Mouse (Mus musculus) frontal cortex, postnatal 36 days (tissue): ENCODE data around the gene Fundc1.
A peak's percentile ranks its signal among the peaks of the same experiment; 100 is the strongest.
"Not testable (repeated sequence)": the region's sequence is repeated elsewhere in the genome, so short reads cannot be mapped to it uniquely, and the experiment has no call there.

ENCODE experiments used
- DNase-seq, 2 experiments: peaks; one replicate each; pipeline ENCODE4 v3.0.0; 2022; ENCODE audit warnings: low spot score in 2 of 2

Fundc1 gene

DNA sequence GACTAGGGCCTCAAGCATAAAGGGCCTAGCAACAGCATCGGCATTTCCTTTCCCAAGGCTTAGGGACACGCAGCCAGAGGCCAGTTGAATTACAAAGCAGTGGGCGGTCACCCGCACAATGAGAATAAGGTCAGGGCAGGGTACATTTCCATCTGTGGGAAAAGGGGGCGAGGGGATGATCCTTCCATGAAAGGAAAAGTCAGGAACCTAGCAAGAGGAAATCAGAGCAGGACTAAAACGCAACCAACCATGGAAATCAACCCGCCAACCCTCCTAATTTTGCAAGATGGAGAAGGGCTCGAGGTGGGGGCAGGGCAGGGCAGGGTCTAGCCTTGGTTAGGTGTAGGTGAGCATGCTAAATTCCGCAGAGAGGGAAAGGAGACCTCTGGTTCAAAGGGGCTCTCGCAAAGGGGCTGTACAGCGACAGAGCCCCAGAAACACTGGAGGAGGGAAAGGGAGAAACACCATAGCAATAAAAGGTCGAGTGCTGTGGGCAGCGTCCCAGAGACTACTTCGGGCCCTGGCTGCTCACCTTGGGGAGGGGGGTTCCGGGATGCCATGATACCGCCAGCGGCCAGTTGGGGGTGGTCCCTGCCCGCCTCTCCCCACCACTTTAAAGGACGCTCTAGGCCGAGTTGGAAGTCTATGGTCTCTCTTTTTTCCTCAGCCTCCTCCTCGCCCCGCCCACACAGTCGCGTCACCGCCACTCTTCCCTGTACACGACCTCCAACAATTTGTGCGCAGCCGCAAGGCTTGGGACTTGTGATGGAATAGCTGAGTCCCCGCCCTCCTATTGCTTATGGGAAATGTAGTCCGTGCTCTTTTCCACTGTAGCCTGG lies at the start of gene Fundc1:
Gene Fundc1, minus strand, starts transcription at position 705 of the 839 bp plus-strand sequence.
- peak; percentile 91 to 94 for DNase-seq

GRCm38 (mm10) chrX:17611253-17611652 lies 39.1 kb upstream of the Fundc1 start:
- no peak for DNase-seq

- DNase-seq = no peak
These were observed 36.6 kb upstream of the Fundc1 start for GRCm38 (mm10) chrX:17608763-17609162.

- DNase-seq = no peak
These were observed 35.5 kb upstream of the Fundc1 start for GRCm38 (mm10) chrX:17607668-17608067.

- DNase-seq = no peak
These were observed 21.2 kb upstream of the Fundc1 start for GRCm38 (mm10) chrX:17593331-17593730.

- peak; percentile 3 to 48 for DNase-seq
These were observed 18.6 kb upstream of the Fundc1 start for GRCm38 (mm10) chrX:17590745-17591144.

DNA sequence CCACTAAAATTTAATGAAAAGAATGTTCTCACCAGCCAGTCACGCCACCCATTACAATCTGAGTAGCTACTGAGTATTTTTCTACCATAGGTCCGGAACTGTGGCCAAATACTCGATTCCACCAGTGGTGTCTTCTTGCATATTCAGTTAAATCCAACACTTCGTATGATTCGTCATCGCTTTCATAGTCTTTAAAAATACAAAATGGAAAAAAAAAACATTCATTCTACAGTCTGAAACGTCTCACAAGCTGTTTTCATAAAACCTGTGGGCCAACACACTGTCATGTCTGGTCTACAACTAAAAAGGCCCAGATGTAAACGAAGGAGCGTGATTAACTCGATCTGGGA lies 879 bp downstream of the Fundc1 start:
- no peak for DNase-seq

- DNase-seq = no peak
These were observed 3.5 kb downstream of the Fundc1 start for GRCm38 (mm10) chrX:17568670-17569069.

GRCm38 (mm10) chrX:17565743-17566142 lies 6.4 kb downstream of the Fundc1 start:
- no peak for DNase-seq

- no peak for DNase-seq
These were observed 7.4 kb downstream of the Fundc1 start for GRCm38 (mm10) chrX:17564732-17565131.

DNA sequence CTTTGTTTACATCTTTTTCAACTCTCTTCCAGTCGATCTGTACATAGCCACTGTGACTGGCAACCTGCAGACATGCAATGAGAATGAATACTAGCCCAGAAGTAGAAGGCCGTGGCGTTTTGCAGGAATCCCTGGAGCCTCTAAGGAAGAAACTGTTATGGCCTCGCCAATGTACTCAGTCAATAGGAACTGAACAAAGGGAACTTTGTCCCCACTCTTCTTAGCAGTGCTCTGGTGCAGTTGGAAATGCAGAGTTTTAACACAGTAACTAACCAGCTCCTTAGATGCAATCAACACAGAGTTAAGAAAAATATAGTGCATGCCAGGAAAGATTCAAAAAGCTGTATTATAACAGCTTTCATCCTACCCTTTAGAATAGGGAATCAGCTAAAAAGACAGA lies 13.4 kb downstream of the Fundc1 start:
- no peak for DNase-seq

DNA sequence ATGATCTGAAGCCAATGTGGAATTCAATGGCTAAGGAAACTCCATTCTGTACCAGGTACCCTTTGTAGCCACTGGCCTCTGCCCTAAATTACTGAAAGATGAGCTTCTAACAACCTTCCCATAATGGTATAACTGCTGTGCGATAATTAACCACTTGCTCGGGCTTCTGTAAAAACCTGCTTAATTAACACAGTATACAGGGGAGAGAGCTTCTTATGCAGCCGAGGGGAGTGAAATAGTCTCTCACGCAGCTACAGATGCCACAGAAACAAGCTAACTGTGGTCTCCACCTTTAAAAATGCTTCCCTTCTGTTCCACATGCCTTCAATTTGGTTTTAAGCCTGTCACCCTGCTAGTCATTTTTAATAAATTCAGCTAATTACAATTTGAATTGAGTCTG lies 17.6 kb downstream of the Fundc1 start:
- DNase-seq = no peak

DNA sequence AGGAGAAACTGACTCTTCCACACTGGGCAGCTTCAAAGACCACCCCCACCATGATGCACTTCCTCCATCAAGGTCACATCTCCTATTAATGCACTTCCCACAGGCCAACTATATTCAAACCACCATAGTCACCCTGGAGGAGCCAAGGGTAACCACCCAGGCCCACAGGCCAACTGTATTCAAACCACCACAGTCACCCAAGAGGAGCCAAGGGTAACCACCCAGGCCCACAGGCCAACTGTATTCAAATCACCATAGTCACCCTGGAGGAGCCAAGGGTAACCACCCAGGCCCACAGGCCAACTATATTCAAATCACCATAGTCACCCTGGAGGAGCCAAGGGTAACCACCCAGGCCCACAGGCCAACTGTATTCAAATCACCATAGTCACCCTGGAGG lies 20.5 kb downstream of the Fundc1 start:
- DNase-seq = not testable (repeated sequence)

- peak in 1 of 2 experiments; percentile 2 for DNase-seq
These were observed 24.9 kb downstream of the Fundc1 start for GRCm38 (mm10) chrX:17547143-17547806.

DNA sequence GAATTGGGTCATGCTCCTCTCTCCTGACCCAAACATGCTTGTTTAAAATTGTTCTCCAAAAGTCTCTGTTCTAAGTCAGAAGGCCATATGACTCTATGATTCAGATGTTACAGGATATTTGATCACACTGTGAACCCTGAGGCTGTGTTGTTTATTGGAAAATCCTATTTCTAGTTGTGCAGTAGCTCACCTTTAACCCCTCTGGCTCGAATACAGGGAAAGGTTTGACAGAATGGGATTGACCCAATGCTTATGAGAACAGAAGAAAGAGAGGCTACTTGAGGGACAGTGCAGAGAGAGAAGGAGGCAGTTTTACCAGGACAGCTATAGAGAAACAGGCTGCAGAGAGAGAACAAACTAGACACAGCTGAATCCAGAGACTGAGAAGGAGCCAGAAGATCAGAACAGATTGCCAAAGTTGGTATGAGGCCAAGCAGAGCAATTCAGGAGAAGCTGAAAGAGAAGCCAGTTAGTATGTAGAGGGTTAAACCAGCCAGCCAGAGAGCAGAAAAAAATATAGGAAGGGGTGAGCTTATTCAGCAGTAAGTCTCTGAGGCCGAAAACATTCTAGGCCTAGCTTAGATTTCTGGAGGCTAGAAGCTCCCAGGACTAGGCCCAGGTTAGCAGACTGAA lies 27.1 kb downstream of the Fundc1 start:
- DNase-seq = peak in 1 of 2 experiments; percentile 11

GRCm38 (mm10) chrX:17537701-17538100 lies 34.4 kb downstream of the Fundc1 start:
- DNase-seq = no peak

DNA sequence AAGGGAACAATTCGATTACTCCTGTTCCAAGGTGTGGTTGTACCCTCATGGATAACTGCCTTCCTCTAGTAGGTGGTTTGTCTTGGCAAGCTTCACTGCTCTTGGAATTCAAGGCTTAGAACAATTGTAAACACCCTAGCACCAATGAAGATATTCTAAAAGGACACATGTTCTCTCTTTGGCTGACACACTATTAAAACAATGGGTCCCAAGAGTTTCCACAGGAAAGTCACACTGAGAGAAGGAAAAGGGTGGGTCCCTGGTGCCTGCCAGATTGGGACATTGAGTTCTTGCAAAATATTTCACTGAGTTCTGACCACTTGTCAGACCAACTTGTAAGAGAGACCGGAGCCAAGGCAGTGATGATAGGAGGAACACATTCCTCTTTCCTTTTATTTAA lies 45.1 kb downstream of the Fundc1 start:
- DNase-seq = no peak

DNA sequence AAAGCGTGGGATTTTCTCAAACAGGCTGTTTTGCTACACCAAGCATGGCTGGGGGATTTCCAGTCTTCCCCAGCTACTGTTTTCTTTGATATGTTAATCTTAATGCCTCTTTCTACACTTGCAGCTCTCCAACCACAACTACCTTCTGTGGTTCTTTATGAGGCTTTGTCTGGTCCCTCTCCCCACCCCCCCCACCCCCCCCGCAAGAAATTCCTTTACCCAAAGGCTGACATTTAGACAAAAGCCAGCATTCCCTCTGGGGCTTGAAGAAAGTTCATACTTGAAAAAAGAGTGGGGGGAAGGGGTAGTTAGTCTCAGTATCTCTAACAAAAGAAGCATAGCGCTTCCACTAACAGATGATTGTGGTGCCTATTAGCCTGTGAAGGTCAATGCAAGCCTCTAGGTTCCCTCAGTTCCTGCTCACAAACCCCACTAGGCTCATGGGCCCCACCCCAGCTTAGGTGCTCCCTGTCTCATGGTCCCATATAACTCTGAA lies 50.9 kb downstream of the Fundc1 start:
- no peak for DNase-seq

GRCm38 (mm10) chrX:17520086-17520485 lies 52.0 kb downstream of the Fundc1 start:
- no peak for DNase-seq

DNA sequence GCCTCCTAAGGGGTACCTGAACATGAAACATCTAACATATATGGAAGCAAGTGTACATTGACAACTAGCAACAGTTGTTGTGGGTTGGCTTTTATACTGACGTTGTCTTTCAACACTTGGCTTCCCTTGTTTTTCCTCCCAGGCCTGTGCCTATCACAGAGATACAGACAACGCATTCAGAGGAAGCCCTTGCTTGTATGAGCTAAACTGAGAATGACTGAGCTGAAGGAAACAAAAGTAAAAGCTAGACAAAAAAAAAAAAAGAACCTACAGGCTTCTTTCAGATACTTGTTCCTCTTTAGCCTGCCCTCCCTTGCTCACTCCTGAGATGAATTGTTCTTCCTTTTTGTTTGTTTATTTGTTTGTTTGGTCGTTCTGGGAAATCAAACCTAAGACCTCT lies 58.1 kb downstream of the Fundc1 start:
- DNase-seq = no peak

DNA sequence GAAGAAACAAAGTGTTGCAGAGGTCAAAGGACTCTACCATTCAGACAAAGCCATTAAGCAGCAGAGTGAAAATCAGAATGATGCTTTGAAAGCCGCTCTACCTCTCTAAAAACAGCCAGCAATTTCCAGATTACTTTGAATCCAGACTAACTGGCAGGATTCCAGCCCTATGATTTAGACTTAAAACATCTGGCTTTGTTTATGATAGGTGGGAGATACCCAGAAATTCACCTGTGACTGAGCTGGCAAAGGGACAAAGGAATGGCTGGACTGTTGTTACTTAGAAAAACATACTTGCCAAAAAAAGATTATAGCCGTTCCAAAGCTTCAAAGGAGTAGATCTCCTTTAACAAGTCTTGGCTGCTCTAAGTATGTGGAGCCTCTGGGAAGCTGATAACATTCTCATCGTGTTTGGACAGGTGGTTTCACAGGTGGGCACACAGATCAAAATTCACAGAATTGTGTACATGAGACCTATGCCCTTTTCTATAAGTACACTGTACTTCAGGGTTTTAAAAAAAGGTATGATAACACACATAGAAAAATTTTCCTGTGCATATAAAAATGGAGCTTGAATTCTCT lies 60.0 kb downstream of the Fundc1 start:
- no peak for DNase-seq
